Mouse (Mus musculus) megakaryocyte, embryonic 14.5 days (primary cell): Measurements from ENCODE around the gene BC107364. TPM values are rescaled to one million over a fixed set of nuclear protein-coding genes. Genes with fewer than 3 reads are reported as not detected.
"Not testable (repeated sequence)": the region's sequence is repeated elsewhere in the genome, so short reads cannot be mapped to it uniquely, and the experiment has no call there.

Source experiments
- H3K27me3 ChIP-seq: replicated peaks from 2 replicates; pipeline ENCODE3; 2012; ENCODE audit warnings: inconsistent platforms
- H3K36me3 ChIP-seq: replicated peaks from 2 replicates; pipeline ENCODE3; 2012; ENCODE audit warnings: low read length, inconsistent platforms, mixed read lengths
- H3K4me1 ChIP-seq: 2 replicates; pipeline ENCODE4 v1.6.1; 2012; ENCODE audit warnings: inconsistent platforms
- H3K4me3 ChIP-seq: replicated peaks from 2 replicates; pipeline ENCODE3; 2012; ENCODE audit warnings: moderate library complexity, mild to moderate bottlenecking, inconsistent platforms
- H3K9me3 ChIP-seq: 2 replicates; pipeline ENCODE4 v1.6.1; 2012; ENCODE audit warnings: inconsistent platforms
- FLI1 ChIP-seq: IDR thresholded peaks from 2 replicates; pipeline ENCODE4 v1.6.1; 2012; ENCODE audit warnings: low read length, inconsistent platforms, mixed read lengths
- GATA1 ChIP-seq: IDR thresholded peaks from 3 replicates; pipeline ENCODE4 v1.6.1; 2012; ENCODE audit warnings: mixed read lengths, low read length, inconsistent platforms, borderline replicate concordance
- polyA plus RNA-seq: library from polyadenylated mRNA; stranded (reverse); fragments of >175 nt; gene quantifications from 2 replicates; pipeline ENCODE4 v1.2.3, GENCODE M21; 2012; ENCODE audit warnings: low replicate concordance; ENCODE audit not compliant: insufficient read depth

The BC107364 gene
- polyA plus RNA-seq, 1 experiment = not detected

DNA sequence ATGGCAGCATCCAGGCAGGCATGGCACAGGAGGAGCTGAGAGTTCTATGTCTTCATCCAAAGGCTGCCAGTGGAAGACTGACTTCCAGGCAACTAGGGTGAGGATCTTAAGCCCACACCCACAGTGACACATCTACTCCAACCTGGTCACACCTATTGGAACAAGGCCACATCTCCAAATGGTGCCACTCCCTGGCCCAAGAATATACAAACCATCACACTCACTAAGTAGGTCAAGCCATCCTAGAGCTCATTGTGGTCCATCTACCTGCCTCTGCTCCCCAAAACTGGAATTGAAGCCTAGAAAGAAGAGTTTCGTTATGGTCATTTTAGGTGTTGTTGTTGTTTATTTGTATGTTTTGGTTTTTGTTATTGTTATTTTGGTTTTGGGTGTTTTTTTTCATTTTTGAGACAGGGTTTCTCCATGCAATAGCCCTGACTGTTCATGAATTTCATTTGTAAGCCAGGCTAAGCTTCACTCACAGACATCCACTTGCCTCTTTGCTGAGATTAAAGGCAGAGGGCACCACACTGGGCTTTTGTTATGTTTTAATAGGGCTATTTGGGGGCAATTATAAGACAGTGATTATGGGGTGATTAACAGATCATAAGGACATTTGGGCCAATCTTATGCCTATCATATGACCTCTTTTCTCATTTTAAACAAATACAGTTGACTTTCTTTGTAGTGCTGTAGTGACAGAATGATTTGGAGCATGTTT lies 43.5 kb upstream of the BC107364 start:
- Histone ChIP-seq H3K36me3 (no peaks in the 10 kb centered on the region), H3K9me3 (no peaks in the 10 kb centered on the region), H3K4me3 (peak overlapping the region; percentile 75), H3K4me1 (peaks cover 27% of the 10 kb centered on the region), H3K27me3 (no peaks in the 10 kb centered on the region)
- no peak for TF ChIP-seq GATA1

DNA sequence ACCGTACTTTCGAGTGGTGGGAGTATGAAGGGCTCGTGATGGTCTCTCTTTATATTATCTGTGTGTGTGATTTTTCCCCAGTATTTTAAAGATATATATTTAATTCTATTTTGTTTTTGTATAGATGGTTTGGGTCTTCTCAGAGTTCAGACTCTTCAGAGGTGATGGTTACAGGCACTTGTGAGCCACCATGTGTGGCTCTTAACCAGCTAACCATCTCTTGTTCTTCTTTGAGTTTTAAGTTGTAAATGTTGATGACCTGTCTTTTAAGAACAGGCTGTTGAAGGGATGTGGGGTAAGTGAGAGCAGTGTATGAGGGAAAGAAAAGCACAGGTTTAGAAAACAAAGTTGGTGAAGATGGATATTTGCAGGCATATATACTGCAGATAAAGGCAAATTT lies 42.8 kb upstream of the BC107364 start:
- Histone ChIP-seq H3K4me1 (peaks cover 27% of the 10 kb centered on the region), H3K4me3 (no peak overlapping the region), H3K9me3 (no peaks in the 10 kb centered on the region), H3K27me3 (no peaks in the 10 kb centered on the region), H3K36me3 (no peaks in the 10 kb centered on the region)
- TF ChIP-seq GATA1 (no peak), FLI1 (no peak)

DNA sequence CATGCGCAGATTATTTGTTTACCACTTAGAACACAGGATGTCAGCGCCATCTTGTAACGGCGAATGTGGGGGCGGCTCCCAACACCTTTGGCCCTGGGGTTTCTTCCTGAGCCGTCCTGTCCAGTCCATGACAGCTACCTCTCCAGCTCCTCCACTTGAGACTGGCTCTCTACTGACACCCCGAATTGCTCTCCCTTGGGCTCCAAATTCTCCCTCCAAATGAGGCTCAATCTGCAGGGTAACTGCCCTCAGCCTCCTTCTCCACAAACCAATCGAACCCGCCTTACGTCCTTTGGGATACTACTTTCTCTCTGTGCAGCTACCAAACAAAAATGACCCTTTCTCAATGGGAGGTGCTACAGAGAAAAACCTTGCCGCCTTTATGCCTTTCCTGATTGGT lies 42.4 kb upstream of the BC107364 start:
- H3K27me3 ChIP-seq, H3K9me3 ChIP-seq, H3K4me3 ChIP-seq, H3K36me3 ChIP-seq: not testable (repeated sequence)
- H3K4me1 ChIP-seq = peaks cover 27% of the 10 kb centered on the region

DNA sequence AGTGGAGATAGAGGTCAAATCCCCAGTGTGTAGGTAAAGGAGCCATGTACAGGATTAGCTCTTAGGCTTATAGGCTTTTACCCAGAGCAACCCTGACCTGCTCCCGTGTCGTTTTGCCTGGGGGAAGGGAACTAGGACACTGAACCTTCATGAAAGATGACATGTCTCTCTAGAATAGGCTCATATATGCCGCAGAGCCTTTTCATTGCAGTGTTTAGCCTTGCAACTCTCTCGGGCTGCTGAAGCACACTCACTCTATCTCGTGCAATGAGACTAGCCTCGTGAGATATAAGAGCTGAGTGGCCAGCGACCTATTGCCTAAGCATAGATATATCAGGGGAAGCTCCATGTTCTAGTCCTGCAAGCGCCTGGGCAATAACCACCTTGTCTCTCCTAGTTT lies 37.5 kb upstream of the BC107364 start:
- H3K9me3 ChIP-seq, H3K36me3 ChIP-seq, H3K4me3 ChIP-seq, H3K27me3 ChIP-seq: not testable (repeated sequence)
- peaks cover 14% of the 10 kb centered on the region; the same call in 1 of the 2 replicates for H3K4me1 ChIP-seq

DNA sequence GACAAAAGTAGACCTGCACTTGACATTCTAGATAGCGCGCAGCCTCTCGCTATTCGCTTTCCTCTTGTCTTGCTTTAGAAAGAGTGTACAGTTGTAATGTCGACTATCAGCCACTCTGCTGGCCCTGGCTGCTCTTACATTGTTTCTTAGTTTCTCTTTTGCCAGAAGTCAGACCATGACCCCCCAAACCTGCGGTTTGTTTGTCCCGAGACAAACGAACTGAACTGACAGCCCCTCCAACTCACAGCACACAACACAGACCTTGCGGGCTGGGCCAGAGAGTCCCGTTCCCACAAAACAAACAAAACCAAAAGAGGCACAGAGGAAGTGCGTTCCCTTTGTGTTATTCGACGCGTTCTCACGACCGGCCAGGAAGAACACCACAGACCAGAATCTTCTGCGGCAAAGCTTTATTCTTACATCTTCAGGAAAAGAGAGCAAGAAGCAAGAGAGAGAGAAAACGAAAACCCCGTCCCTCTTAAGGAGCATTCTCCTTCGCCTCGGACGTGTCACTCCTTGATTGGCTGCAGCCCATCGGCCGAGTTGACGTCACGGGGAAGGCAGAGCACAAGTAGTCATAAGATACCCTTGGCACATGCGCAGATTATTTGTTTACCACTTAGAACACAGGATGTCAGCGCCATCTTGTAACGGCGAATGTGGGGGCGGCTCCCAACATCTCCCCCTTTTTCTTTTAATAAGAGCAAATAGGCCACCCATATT lies 37.0 kb upstream of the BC107364 start:
- H3K9me3 ChIP-seq, H3K27me3 ChIP-seq, H3K36me3 ChIP-seq: not testable (repeated sequence)
- Histone ChIP-seq H3K4me3 (peak overlapping the region; percentile 83), H3K4me1 (peaks cover 14% of the 10 kb centered on the region; the same call in 1 of the 2 replicates)

DNA sequence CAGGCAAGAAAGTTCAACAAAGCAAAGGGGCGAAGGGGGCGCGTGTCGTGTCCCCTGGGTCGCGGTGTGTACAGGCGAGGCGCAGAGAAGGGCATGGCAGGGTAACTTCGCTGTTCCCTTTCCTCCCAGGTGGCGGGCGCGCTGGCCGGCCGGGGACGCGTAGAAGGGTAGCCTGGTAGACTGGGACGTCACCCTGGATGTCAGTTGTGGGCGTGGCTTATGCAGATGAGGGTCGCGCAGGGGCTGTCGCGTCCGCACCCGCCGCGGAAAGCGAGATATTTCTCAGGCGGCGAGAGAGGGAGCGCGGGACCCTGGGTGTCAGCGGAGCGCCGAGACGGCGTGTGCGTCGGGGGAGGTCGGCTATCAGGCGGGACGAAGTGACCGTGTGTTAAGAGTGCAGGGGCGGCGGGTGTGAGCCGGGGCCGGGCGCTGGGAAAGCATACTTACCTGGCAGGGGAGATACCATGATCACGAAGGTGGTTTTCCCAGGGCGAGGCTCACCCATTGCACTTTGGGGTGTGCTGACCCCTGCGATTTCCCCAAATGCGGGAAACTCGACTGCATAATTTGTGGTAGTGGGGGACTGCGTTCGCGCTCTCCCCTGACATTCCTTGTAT lies 36.3 kb upstream of the BC107364 start:
- not testable (repeated sequence) for H3K36me3 ChIP-seq, H3K9me3 ChIP-seq
- peaks cover 14% of the 10 kb centered on the region for H3K27me3 ChIP-seq
- peak overlapping the region; percentile 90 for H3K4me3 ChIP-seq
- peaks cover 14% of the 10 kb centered on the region; the same call in 1 of the 2 replicates for H3K4me1 ChIP-seq

DNA sequence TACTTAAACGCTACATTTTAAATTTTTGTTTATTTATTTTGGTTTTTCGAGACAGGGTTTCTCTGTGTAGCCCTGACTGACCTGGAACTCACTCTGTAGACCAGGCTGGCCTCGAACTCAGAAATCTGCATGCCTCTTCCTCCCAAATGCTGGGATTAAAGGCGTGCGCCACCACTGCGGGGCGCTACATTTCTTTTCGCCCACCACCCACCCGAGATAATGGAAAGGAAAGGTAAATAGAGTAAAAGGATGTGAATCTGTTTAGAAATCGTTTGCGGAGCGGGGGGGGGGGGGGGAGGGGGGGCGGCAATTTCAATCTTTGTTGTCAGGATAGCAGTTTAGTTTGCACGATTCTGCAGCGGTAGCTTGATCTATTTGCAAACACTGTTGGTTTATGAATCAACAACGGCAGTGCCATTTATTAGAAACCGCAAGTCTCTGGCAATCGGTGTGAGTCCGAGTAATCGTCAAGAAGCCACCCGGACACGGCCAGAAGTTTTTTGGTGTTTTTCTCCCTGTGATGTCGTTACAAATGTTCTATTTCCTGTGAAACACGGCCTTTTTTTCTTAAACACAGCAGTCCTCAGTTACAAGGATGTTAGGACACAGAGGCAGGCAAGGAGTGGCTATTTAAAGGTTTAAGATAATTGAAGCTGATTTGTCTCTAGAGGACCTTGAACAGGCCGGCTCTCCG lies 35.6 kb upstream of the BC107364 start:
- peaks cover 19% of the 10 kb centered on the region for H3K27me3 ChIP-seq
- no peaks in the 10 kb centered on the region for H3K36me3 ChIP-seq
- H3K9me3 ChIP-seq = no peaks in the 10 kb centered on the region
- TF ChIP-seq GATA1 (no peak), FLI1 (no peak)
- H3K4me1 ChIP-seq = peaks cover 14% of the 10 kb centered on the region; the same call in 1 of the 2 replicates
- peak overlapping the region; percentile 90 for H3K4me3 ChIP-seq

DNA sequence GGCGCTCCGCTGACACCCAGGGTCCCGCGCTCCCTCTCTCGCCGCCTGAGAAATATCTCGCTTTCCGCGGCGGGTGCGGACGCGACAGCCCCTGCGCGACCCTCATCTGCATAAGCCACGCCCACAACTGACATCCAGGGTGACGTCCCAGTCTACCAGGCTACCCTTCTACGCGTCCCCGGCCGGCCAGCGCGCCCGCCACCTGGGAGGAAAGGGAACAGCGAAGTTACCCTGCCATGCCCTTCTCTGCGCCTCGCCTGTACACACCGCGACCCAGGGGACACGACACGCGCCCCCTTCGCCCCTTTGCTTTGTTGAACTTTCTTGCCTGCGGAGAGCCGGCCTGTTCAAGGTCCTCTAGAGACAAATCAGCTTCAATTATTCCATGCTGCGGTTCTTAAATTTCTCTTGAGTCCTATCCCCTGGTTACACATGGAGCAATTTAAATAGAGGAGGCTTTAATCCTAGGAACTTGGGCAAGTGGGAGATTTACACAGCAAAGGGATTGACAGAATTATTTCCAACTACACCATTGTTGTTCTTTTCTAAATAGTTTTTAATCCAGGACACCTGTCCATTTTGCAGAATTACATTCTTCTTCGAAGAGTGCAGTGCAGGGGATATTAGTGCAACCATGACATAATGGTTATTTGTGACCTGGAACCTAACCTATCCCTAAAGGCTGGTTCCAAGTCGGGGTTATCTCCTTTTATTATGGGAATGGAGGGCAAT lies 34.9 kb upstream of the BC107364 start:
- Histone ChIP-seq H3K27me3 (peaks cover 24% of the 10 kb centered on the region), H3K4me3 (peak overlapping the region; percentile 84), H3K4me1 (peaks cover 14% of the 10 kb centered on the region; the same call in 1 of the 2 replicates)
- not testable (repeated sequence) for H3K9me3 ChIP-seq, H3K36me3 ChIP-seq

DNA sequence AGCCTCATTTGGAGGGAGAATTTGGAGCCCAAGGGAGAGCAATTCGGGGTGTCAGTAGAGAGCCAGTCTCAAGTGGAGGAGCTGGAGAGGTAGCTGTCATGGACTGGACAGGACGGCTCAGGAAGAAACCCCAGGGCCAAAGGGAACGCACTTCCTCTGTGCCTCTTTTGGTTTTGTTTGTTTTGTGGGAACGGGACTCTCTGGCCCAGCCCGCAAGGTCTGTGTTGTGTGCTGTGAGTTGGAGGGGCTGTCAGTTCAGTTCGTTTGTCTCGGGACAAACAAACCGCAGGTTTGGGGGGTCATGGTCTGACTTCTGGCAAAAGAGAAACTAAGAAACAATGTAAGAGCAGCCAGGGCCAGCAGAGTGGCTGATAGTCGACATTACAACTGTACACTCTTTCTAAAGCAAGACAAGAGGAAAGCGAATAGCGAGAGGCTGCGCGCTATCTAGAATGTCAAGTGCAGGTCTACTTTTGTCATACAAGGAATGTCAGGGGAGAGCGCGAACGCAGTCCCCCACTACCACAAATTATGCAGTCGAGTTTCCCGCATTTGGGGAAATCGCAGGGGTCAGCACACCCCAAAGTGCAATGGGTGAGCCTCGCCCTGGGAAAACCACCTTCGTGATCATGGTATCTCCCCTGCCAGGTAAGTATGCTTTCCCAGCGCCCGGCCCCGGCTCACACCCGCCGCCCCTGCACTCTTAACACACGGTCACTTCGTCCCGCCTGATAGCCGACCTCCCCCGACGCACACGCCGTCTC lies 34.1 kb upstream of the BC107364 start:
- H3K36me3 ChIP-seq, H3K9me3 ChIP-seq: not testable (repeated sequence)
- peaks cover 31% of the 10 kb centered on the region for H3K27me3 ChIP-seq
- H3K4me3 ChIP-seq = peak overlapping the region; percentile 81
- peaks cover 14% of the 10 kb centered on the region for H3K4me1 ChIP-seq
